Mouse (Mus musculus) hindbrain, embryonic 10.5 days (tissue): ENCODE measurements around the gene Tln1. TPM values are rescaled to one million over a fixed set of nuclear protein-coding genes. Genes with fewer than 3 reads are reported as not detected.

Experiments used
- DNase-seq: peaks from one replicate; pipeline ENCODE4 v3.0.0-alpha.2; 2017; ENCODE audit warnings: low spot score
- H3K27ac ChIP-seq: fragments of 300-500 bp; sonication (generic); 2 replicates; pipeline ENCODE4 v1.5.1; 2016; ENCODE audit warnings: mild to moderate bottlenecking, moderate library complexity
- H3K27me3 ChIP-seq: fragments of 300-500 bp; sonication (generic); 2 replicates; pipeline ENCODE4 v1.6.1; 2016; ENCODE audit warnings: mild to moderate bottlenecking; ENCODE audit not compliant: poor library complexity, insufficient read depth, severe bottlenecking
- H3K36me3 ChIP-seq: fragments of 300-500 bp; sonication (generic); 2 replicates; pipeline ENCODE4 v1.6.1; 2016; ENCODE audit warnings: mild to moderate bottlenecking, moderate library complexity
- H3K4me1 ChIP-seq: fragments of 300-500 bp; sonication (generic); replicated peaks from 2 replicates; pipeline ENCODE4 v1.6.1; 2016; ENCODE audit warnings: mild to moderate bottlenecking
- H3K4me3 ChIP-seq: fragments of 300-500 bp; sonication (generic); 2 replicates; pipeline ENCODE4 v1.5.1; 2016; ENCODE audit warnings: mild to moderate bottlenecking, moderate library complexity
- H3K9me3 ChIP-seq: fragments of 300-500 bp; sonication (generic); 2 replicates; pipeline ENCODE4 v1.6.1; 2016; ENCODE audit warnings: mild to moderate bottlenecking, moderate library complexity
- WGBS: fragments of 180-500 bp; shearing (Covaris S2); methylation state at CpG from one replicate; pipeline ENCODE4 v1.1.7; 2016; 5-methylcytosine and 5-hydroxymethylcytosine counted together
- polyA plus RNA-seq: library from polyadenylated mRNA; unstranded; fragments of >200 nt; fragmentation: Nextera tagmentation; extraction: Ambion mirVana; gene quantifications from 2 replicates; pipeline ENCODE4 v1.2.1, GENCODE M21; 2016

Gene Tln1
- polyA plus RNA-seq, 1 experiment from 2014 or later, result 58.9 TPM

GRCm38 (mm10) chr4:43504269-43504668, 58.2 kb downstream of the Tln1 start:
- H3K9me3 ChIP-seq, result no peaks in the 10 kb centered on the region
- H3K27me3 ChIP-seq, result peaks cover 71% of the 10 kb centered on the region
- no peak overlapping the region for H3K27ac ChIP-seq
- DNase-seq, result no peak
- 84% methylated on average over 4 of the region's 4 CpGs for WGBS
- no peaks in the 10 kb centered on the region for H3K36me3 ChIP-seq
- peaks cover 32% of the 10 kb centered on the region for H3K4me1 ChIP-seq
- H3K4me3 ChIP-seq, result no peak overlapping the region

DNA sequence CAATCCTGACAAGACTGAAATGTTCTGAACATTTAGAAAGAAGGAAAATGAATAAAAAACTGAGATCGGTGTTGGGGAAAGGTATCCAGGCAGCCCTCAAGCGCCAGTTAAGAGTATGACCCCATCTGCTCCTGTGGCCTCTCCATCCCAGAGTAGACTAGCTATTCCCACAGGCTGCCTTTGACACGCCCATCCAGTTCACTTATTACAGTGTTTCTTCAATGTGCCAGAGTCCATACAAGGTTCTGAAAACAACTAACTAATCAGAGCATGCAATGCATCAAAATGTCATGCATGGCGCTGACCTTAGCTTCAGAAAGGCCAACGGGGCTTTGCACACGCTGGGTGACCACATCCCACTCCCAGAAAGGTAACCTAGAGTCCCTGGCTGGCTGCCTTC, 59.0 kb downstream of the Tln1 start:
- 81% methylated on average over 6 of the region's 6 CpGs for WGBS
- Histone ChIP-seq H3K27ac (no peak overlapping the region), H3K9me3 (no peaks in the 10 kb centered on the region), H3K4me3 (no peak overlapping the region), H3K27me3 (peaks cover 64% of the 10 kb centered on the region), H3K4me1 (peaks cover 32% of the 10 kb centered on the region), H3K36me3 (no peaks in the 10 kb centered on the region)
- DNase-seq, result no peak

DNA sequence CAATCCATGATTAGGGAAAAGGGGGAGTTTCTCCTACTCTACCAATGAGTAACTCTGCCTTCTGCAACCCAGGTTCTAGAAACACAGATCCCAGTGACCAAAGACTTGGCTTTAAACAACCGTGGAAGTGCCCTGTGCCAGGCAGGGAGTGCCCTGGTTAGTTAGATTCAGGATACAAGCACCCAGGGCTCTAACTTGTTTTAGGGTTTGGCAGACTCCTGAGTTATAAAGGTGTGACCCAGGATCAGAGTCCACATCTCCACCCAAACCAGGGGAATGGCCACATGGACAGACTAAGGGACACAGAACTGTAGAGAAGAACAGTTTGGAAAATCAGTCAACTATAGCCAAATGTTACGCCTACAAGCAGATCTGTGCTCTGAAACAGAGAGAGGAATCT, 59.5 kb downstream of the Tln1 start:
- WGBS, result 78% methylated on average over 2 of the region's 2 CpGs
- DNase-seq, result no peak
- H3K27me3 ChIP-seq, result peaks cover 59% of the 10 kb centered on the region

GRCm38 (mm10) chr4:43499407-43500333, 62.8 kb downstream of the Tln1 start, which contains the start of gene Arhgef39:
Arhgef39 (minus strand) TSS chr4:43499695.
- Histone ChIP-seq H3K9me3 (no peaks in the 10 kb centered on the region), H3K36me3 (peaks cover 28% of the 10 kb centered on the region), H3K4me1 (peaks cover 43% of the 10 kb centered on the region), H3K27me3 (peaks cover 39% of the 10 kb centered on the region), H3K4me3 (peak within 1 kb of the TSS; percentile 76), H3K27ac (peak within 1 kb of the TSS; percentile 93)
- WGBS, result 8% methylated on average over 50 of the region's 50 CpGs
- DNase-seq, result peak; percentile 86

More for the DNA sequence above, 59.5 kb downstream of the Tln1 start:
- Histone ChIP-seq H3K36me3 (no peaks in the 10 kb centered on the region), H3K4me3 (no peak overlapping the region), H3K4me1 (peaks cover 32% of the 10 kb centered on the region), H3K27ac (no peak overlapping the region), H3K9me3 (no peaks in the 10 kb centered on the region)

DNA sequence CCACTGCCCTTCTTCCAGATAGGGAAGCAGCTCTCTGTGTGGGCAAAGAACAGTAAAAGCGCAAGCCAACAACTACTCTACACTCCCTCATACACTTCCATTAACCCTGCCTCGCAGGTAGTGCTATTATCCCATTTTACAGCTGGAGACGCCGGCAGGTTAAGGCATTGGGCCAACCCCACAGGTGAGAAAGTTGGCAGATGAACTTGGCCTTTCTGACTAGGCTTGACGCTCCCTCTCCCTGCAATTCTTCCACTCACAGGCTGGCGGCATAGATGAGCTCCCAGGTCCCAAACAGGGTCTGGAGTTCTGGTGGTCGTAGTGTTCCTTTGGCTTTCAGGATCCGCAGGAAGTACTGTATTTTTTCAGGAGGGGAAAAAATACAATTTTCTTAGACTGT, 63.5 kb downstream of the Tln1 start:
- H3K27me3 ChIP-seq, result peaks cover 39% of the 10 kb centered on the region
- WGBS, result 14% methylated on average over 8 of the region's 8 CpGs

DNA sequence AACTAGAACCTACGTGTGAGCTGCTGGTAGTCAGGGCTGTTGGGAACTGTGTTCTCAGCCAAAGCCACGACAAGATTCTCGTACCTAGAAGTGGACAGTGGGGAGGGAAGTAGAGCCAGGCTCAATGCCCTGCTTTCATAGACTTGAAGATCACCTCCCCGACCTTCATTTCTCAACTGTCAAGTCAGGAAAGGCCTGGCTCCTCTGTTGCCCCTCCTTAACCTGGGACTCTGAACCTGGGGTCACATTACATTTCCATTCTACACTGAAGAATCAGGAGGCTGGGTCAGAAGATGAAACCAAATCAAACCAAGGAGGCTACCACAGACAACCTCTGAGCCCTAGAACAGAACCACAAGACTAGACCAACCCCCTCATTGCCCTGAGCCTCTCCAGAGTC, 64.5 kb downstream of the Tln1 start:
- peaks cover 55% of the 10 kb centered on the region for H3K4me1 ChIP-seq
- peaks cover 34% of the 10 kb centered on the region for H3K27me3 ChIP-seq
- H3K9me3 ChIP-seq, result no peaks in the 10 kb centered on the region
- H3K27ac ChIP-seq, result peak overlapping the region; percentile 93; the same call in 1 of the 2 replicates
- H3K4me3 ChIP-seq, result peak overlapping the region; percentile 76
- no peak for DNase-seq
- peaks cover 28% of the 10 kb centered on the region for H3K36me3 ChIP-seq
- WGBS, result 77% methylated on average over 4 of the region's 4 CpGs

More for the DNA sequence above, 63.5 kb downstream of the Tln1 start:
- H3K4me3 ChIP-seq, result peak overlapping the region; percentile 76
- no peaks in the 10 kb centered on the region for H3K9me3 ChIP-seq
- peaks cover 50% of the 10 kb centered on the region for H3K4me1 ChIP-seq
- peak overlapping the region; percentile 93 for H3K27ac ChIP-seq
- H3K36me3 ChIP-seq, result peaks cover 28% of the 10 kb centered on the region
- peak; percentile 57 for DNase-seq

GRCm38 (mm10) chr4:43497405-43497804, 65.1 kb downstream of the Tln1 start:
- peaks cover 32% of the 10 kb centered on the region for H3K27me3 ChIP-seq
- peaks cover 28% of the 10 kb centered on the region for H3K36me3 ChIP-seq
- WGBS, result 91% methylated on average over 8 of the region's 8 CpGs
- no peak overlapping the region for H3K27ac ChIP-seq
- peaks cover 55% of the 10 kb centered on the region for H3K4me1 ChIP-seq
- H3K4me3 ChIP-seq, result no peak overlapping the region
- no peak for DNase-seq
- no peaks in the 10 kb centered on the region for H3K9me3 ChIP-seq

DNA sequence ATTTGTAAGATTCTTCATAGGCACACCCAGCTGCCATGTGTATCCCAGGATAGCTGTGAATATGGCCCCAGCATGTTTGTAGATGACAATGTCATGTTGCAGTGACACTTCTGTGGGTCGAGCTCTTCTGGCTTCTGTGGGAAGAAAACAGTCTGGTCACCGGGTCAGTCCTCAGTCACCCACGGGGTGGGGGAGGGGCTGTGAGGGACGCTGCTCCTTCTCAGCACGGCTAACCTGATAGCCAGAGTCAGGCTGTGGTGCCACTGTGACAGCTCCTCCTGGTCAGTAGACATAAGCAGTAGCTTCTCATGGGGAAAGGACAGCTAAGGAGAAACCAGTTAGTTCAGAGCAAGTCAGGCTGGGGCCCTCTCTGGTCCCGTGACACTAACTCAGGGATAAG, 65.9 kb downstream of the Tln1 start:
- Histone ChIP-seq H3K36me3 (peaks cover 28% of the 10 kb centered on the region), H3K27me3 (peaks cover 27% of the 10 kb centered on the region), H3K27ac (no peak overlapping the region), H3K9me3 (no peaks in the 10 kb centered on the region), H3K4me1 (peaks cover 55% of the 10 kb centered on the region), H3K4me3 (no peak overlapping the region)
- DNase-seq, result no peak
- 59% methylated on average over 6 of the region's 6 CpGs for WGBS

- DNase-seq, result no peak
- peaks cover 6% of the 10 kb centered on the region; the same call in 1 of the 2 replicates for H3K27me3 ChIP-seq
- peaks cover 28% of the 10 kb centered on the region for H3K36me3 ChIP-seq
- H3K9me3 ChIP-seq, result 0 out of 2 replicates have a peak, but pooled peaks cover 4% of the 10 kb centered on the region
- H3K27ac ChIP-seq, result peak overlapping the region; percentile 92
- H3K4me3 ChIP-seq, result peak overlapping the region; percentile 82
- WGBS, result 4% methylated on average over 9 of the region's 9 CpGs
- peaks cover 44% of the 10 kb centered on the region for H3K4me1 ChIP-seq
Measured at GRCm38 (mm10) chr4:43493846-43494240, 68.6 kb downstream of the Tln1 start.

DNA sequence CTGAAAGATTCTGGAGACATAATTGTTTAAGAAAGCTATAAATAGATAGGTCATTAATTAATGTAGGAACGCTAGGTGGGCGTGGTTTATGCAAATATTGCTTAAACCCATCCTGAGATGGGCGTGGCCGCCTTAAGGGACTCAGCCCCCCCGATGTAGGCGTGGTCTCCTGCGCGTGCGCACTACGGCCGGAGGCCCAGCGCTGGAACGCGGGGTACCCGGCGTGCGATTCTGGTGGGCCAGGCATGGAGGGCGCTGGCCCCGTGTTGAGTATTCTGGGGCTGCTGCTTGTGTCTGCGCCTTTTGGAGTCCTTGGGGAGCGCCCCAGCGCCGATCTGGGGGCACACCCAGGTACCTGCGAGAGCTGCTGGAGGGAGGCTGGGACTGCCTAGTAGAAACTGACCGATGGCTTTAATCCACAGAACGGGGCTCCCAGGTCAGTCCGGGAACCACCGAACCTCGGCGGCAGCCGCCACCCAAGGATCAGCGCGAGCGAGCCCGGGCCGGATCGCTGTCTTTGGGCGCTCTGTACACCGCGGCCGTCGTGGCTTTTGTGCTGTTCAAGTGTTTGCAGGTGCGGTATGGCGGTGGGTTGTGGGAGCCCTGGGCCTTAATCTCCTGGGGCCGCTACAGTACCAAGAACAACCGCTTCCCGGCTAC, 69.2 kb downstream of the Tln1 start:
- peaks cover 6% of the 10 kb centered on the region; the same call in 1 of the 2 replicates for H3K27me3 ChIP-seq
- DNase-seq, result peak; percentile 97
- H3K4me3 ChIP-seq, result peak overlapping the region; percentile 82
- WGBS, result under 1% methylated on average over 47 of the region's 47 CpGs
- H3K4me1 ChIP-seq, result peaks cover 39% of the 10 kb centered on the region
- peak overlapping the region; percentile 92 for H3K27ac ChIP-seq
- H3K9me3 ChIP-seq, result 0 out of 2 replicates have a peak, but pooled peaks cover 6% of the 10 kb centered on the region
- peaks cover 28% of the 10 kb centered on the region for H3K36me3 ChIP-seq

DNA sequence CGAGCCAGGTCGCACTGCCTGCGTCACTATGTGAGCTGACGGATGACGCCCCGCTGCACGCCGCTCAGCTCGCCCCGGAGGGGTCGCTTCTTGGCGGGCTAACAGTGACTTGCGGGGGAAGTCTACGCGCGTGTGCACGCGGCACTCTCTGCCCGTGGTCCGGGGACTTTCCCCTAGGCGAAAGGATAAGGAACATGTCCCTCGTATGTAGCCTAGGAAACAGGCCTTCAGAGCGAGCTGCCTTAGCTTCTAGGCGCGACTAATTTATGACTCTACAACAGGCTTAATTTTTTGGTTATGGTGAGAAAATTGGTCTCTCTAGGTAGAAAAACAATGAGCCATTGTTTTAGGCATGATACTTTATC, 69.7 kb downstream of the Tln1 start, which contains the start of gene Ccdc107:
Ccdc107 (plus strand) TSS at position 80 of the 365 bp plus-strand sequence.
- Histone ChIP-seq H3K27ac (peak within 1 kb of the TSS; percentile 92), H3K4me1 (peaks cover 34% of the 10 kb centered on the region), H3K4me3 (peak within 1 kb of the TSS; percentile 82), H3K36me3 (peaks cover 28% of the 10 kb centered on the region), H3K9me3 (0 out of 2 replicates have a peak, but pooled peaks cover 6% of the 10 kb centered on the region), H3K27me3 (peaks cover 6% of the 10 kb centered on the region; the same call in 1 of the 2 replicates)
- DNase-seq, result peak; percentile 92
- under 1% methylated on average over 25 of the region's 25 CpGs for WGBS

DNA sequence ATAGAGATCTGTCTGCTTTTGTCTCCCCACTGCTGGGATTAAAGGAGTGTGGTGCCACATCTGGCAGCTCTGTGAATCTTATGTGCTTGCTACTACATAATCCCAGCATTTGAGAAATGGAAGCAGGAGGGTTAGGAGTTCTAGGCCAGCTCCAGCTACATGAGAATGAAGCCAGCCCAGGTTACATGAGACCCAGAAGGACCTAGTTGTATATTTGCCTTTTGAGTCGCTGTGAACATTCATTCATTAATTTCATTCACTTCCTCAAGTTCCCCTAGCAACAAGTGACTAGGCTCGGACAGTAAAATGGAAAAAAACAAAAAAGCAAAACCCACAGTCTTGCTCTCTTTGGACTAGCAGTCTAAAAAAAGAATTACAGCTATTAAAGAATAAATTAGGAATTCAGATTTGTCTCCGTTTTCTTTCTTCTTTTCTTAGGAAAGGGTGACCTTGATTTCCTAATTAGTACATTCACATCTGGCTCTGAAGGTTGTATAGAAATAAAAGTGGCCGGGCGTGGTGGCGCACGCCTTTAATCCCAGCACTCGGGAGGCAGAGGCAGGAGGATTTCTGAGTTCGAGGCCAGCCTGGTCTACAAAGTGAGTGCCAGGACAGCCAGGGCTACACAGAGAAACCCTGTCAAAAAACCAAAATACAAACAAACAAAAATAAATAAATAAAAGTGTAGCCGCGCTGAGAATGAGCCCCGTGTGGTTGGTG, 70.2 kb downstream of the Tln1 start:
- Histone ChIP-seq H3K27ac (peak overlapping the region; percentile 92; the same call in 1 of the 2 replicates), H3K36me3 (peaks cover 23% of the 10 kb centered on the region), H3K4me3 (peak overlapping the region; percentile 82), H3K9me3 (0 out of 2 replicates have a peak, but pooled peaks cover 6% of the 10 kb centered on the region), H3K27me3 (peaks cover 6% of the 10 kb centered on the region; the same call in 1 of the 2 replicates), H3K4me1 (peaks cover 28% of the 10 kb centered on the region)
- no peak for DNase-seq
- 46% methylated on average over 12 of the region's 12 CpGs for WGBS
